Mouse (Mus musculus) limb, embryonic 11.5 days (tissue): ENCODE measurements around the gene Kifc5b. TPM values are rescaled to one million over a fixed set of nuclear protein-coding genes. Genes with fewer than 3 reads are reported as not detected.

Experiments
- ATAC-seq: fragments of 200-750 bp; cut with Nextera tagmentation; 2 replicates; pipeline ENCODE4 v1.8.0; 2017; ENCODE audit warnings: low read depth; ENCODE audit not compliant: insufficient number of reproducible peaks, low FRiP score, low TSS enrichment
- DNase-seq: peaks from one replicate; pipeline ENCODE4 v3.0.0-alpha.2; 2015; ENCODE audit warnings: low spot score
- H3K27ac ChIP-seq: fragments of 300-500 bp; sonication (generic); replicated peaks from 2 replicates; pipeline ENCODE4 v1.5.1; 2014; ENCODE audit warnings: low read depth, mild to moderate bottlenecking, low read length
- H3K27me3 ChIP-seq: fragments of 300-500 bp; sonication (generic); 2 replicates; pipeline ENCODE4 v1.6.1; 2014; ENCODE audit warnings: mild to moderate bottlenecking, low read length, mixed read lengths; ENCODE audit not compliant: control insufficient read depth, insufficient read depth
- H3K36me3 ChIP-seq: fragments of 300-500 bp; sonication (generic); 2 replicates; pipeline ENCODE4 v1.6.1; 2014; ENCODE audit warnings: mild to moderate bottlenecking, low read length, moderate library complexity, mixed read lengths; ENCODE audit not compliant: control insufficient read depth, insufficient read depth
- H3K4me1 ChIP-seq: fragments of 300-500 bp; sonication (generic); 2 replicates; pipeline ENCODE4 v1.6.1; 2014; ENCODE audit warnings: low read length, mixed read lengths; ENCODE audit not compliant: control insufficient read depth, insufficient read depth
- H3K4me2 ChIP-seq: fragments of 300-500 bp; sonication (generic); 2 replicates; pipeline ENCODE4 v1.6.1; 2014; ENCODE audit warnings: low read depth, mild to moderate bottlenecking, moderate library complexity; ENCODE audit not compliant: severe bottlenecking
- H3K4me3 ChIP-seq: fragments of 300-500 bp; sonication (generic); 2 replicates; pipeline ENCODE4 v1.5.1; 2014; ENCODE audit warnings: low read depth, low read length
- H3K9ac ChIP-seq: fragments of 300-500 bp; sonication (generic); 2 replicates; pipeline ENCODE4 v1.6.1; 2014; ENCODE audit warnings: mild to moderate bottlenecking, low read length
- H3K9me3 ChIP-seq: fragments of 300-500 bp; sonication (generic); 2 replicates; pipeline ENCODE4 v1.6.1; 2016; ENCODE audit warnings: low read length; ENCODE audit not compliant: control insufficient read depth
- WGBS: fragments of 180-500 bp; shearing (Covaris S2); extraction: QIAGEN DNeasy Blood & Tissue Kit; methylation state at CpG from one replicate; pipeline ENCODE4 v1.1.7; 2014; 5-methylcytosine and 5-hydroxymethylcytosine counted together
- polyA plus RNA-seq: library from polyadenylated mRNA; unstranded; fragments of >200 nt; fragmentation: Nextera tagmentation; extraction: Ambion mirVana; gene quantifications from 2 replicates; pipeline ENCODE4 v1.2.1, GENCODE M21; 2014

Gene Kifc5b
- polyA plus RNA-seq, 1 experiment from 2014 or later, result 7.3 TPM

DNA sequence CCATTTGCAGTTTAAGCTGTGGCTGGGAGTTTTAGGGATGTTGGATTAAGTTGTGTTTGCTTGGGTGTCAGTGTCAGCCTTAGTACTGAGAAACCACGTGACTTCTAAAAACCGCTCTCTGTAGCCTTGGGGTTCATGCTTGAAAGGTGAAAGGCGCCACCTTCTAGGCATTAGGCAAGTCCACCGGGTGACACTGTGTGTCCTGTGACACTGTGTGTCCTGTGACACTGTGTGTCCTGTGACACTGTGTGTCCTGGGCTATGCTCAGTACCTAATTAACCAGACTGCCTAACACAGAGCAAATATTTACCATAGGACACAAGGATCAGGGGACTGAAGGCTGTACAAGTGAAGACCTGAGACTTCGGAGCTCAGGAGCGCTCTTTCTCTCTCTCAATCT lies 33.3 kb upstream of the Kifc5b start:
- H3K4me3 ChIP-seq, result no peak overlapping the region
- WGBS, result 82% methylated on average over 6 of the region's 6 CpGs

DNA sequence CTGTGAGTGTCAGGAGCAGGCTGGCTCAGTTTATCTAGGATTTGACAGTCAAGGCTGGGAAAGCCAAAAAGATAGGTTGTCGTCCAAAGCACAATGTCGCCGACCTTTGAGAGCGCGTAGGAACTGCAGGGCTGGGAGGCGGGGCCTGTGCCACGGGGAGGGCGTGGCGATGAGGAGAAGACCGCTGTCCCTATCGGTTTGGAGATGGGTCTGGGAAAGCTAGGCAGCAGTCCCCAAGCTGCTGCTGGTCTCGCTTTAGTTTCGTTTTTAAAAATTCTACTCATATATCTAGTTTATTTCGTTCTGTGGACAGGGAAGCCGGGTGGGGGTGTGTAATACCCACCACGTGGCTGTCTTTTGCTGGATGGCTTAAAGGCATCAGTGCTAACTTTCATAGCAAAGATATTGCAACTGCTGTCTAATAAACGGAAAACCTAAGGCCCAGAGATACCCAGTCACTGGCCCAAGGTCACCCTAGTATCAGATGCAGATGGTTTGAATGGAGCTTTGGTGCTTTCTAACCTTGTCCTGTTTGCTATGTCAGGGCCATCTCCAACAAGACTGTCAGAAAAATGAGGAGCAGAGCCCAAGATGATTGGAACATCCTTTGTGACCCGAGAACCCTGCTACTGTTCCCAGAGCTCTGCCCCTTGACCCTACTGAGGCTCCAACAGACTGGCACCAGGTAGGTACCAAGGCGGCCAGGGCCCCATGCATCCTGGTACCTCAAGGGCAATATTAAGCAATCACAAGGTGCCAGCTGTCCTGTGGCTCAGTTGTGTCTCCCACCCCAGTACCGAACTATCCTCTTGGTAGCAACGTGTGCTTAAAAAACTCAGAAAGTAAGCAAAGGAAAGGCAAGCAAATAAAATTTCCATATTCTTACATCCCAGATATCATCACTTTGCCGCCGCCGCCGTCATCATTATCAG lies 31.6 kb upstream of the Kifc5b start:
- H3K9me3 ChIP-seq, result no peaks in the 10 kb centered on the region
- H3K4me3 ChIP-seq, result peak overlapping the region; percentile 14
- no peaks in the 10 kb centered on the region for H3K36me3 ChIP-seq
- no peak overlapping the region for H3K27ac ChIP-seq
- H3K9ac ChIP-seq, result no peak overlapping the region
- 0 out of 2 replicates have a peak, but pooled peaks cover 2% of the 10 kb centered on the region for H3K4me1 ChIP-seq
- 23% methylated on average over 25 of the region's 25 CpGs for WGBS
- 0 out of 2 replicates have a peak, but pooled peaks cover 2% of the 10 kb centered on the region for H3K27me3 ChIP-seq
- ATAC-seq, result no peak
- H3K4me2 ChIP-seq, result peak overlapping the region; percentile 46
- peak; percentile 78 for DNase-seq

More for the DNA sequence above, 33.3 kb upstream of the Kifc5b start:
- no peak overlapping the region for H3K27ac ChIP-seq
- no peaks in the 10 kb centered on the region for H3K36me3 ChIP-seq
- ATAC-seq (no peak), DNase-seq (no peak)
- H3K9me3 ChIP-seq, result no peaks in the 10 kb centered on the region
- H3K9ac ChIP-seq, result no peak overlapping the region
- H3K27me3 ChIP-seq, result 0 out of 2 replicates have a peak, but pooled peaks cover 2% of the 10 kb centered on the region
- H3K4me1 ChIP-seq, result 0 out of 2 replicates have a peak, but pooled peaks cover 2% of the 10 kb centered on the region
- no peak overlapping the region for H3K4me2 ChIP-seq

DNA sequence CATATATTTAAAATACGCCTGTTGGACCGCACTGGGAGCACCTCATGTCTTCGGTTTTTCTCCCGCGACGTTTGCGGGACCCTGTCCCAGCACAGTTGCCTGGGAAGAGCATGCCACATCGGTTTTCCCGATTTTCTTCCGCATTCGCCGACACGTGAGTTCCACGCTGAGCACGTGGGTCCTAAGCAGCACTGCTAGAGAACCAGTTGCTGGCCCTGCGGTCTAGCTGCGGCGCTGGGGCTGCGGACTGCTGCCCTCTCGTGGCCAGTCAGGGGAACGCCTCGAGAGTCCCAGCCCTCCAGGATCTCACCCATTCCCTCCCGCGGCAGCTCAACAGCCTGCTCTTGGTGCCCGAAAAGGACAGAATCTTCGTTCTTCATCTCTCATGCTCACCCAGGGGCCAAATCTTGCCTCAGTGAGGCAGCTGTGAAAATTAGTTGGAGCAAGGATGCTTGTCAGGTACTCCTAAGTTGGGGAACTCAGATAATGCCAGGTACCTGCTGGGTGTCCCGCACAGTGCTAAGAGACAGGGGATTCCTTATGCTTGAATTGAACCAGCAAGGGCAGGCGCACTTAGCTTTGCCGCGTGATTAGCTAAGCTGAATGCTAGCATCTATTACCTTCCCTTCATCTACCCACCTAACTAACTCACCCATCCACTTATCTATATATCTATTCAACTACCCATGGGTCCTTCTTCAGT lies 30.7 kb upstream of the Kifc5b start:
- Histone ChIP-seq H3K27me3 (0 out of 2 replicates have a peak, but pooled peaks cover 2% of the 10 kb centered on the region), H3K4me1 (0 out of 2 replicates have a peak, but pooled peaks cover 2% of the 10 kb centered on the region), H3K27ac (no peak overlapping the region), H3K4me2 (peak overlapping the region; percentile 46), H3K9ac (no peak overlapping the region), H3K9me3 (no peaks in the 10 kb centered on the region), H3K4me3 (peak overlapping the region; percentile 14; the same call in 1 of the 2 replicates), H3K36me3 (no peaks in the 10 kb centered on the region)
- ATAC-seq, result peak; percentile 68; the same call in 1 of the 2 replicates
- 11% methylated on average over 30 of the region's 30 CpGs for WGBS
- peak; percentile 90 for DNase-seq

DNA sequence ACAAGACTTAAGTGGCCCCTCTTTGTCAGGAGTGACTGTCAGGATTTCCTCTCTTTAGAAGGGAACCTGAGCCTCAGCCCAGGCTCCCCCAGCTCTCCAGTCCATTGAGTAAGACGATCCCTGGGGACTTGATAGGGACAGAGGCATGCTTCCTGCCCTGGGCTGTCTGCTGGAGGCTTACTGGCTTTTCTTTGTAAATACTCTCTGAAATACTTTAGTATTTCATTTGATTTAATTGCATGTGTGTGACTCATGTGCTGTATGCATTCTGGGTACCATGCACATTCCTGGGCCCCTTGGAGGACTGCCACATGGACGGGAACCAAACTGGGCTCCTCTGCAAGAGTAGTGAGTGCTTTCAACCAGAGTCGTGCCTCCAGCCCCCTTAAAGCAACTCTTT lies 29.0 kb upstream of the Kifc5b start:
- WGBS, result 35% methylated on average over 3 of the region's 3 CpGs
- ATAC-seq, result no peak
- peaks cover 8% of the 10 kb centered on the region; the same call in 1 of the 2 replicates for H3K4me1 ChIP-seq

DNA sequence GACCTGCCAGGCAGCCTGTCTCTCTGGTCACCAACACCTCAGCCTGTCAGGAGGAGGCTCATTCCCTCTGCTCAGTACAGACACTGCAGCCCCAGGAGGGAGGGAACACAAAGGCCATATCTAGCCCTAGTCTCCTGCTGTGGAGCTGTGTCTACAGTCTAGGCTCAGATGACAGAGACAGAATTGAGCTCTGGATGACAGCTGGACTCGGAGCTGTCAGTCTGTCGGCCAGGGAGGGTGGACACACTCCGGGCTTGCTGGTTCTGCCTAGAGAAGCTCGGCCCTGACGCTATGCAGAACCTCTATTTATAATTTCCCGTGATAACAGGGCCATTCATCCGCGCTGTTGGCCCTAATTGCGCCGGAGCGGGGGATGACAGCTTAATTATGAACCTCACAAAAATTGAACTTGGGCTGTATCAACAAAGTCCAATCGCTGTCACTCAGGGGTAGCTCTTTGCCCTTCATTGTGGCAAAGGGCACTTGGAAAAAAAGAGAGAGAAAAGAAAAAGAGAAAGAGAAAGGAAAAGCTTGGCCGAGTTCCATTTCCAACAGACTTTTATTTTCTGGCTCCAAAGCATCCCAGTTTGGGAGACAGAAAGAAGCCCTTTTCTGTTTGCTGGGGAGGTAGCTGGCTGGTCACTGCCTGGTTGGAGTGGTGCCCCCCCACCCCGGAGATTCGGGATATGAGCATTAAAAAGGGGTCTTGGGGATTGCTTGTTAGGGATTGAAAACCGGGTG lies 24.1 kb upstream of the Kifc5b start:
- H3K27me3 ChIP-seq, result no peaks in the 10 kb centered on the region
- no peaks in the 10 kb centered on the region for H3K36me3 ChIP-seq
- no peak overlapping the region; the same call in 1 of the 2 replicates for H3K9ac ChIP-seq
- peaks cover 8% of the 10 kb centered on the region; the same call in 1 of the 2 replicates for H3K4me1 ChIP-seq
- DNase-seq (no peak), ATAC-seq (0 out of 2 replicates have a peak, but pooled peaks have one; percentile 51)
- 57% methylated on average over 16 of the region's 16 CpGs for WGBS
- no peak overlapping the region for H3K27ac ChIP-seq
- no peaks in the 10 kb centered on the region for H3K9me3 ChIP-seq
- H3K4me2 ChIP-seq, result no peak overlapping the region
- H3K4me3 ChIP-seq, result no peak overlapping the region

More for the DNA sequence above, 29.0 kb upstream of the Kifc5b start:
- Histone ChIP-seq H3K4me3 (no peak overlapping the region), H3K27ac (no peak overlapping the region), H3K9ac (no peak overlapping the region), H3K9me3 (no peaks in the 10 kb centered on the region), H3K27me3 (0 out of 2 replicates have a peak, but pooled peaks cover 2% of the 10 kb centered on the region), H3K36me3 (no peaks in the 10 kb centered on the region), H3K4me2 (no peak overlapping the region)
- DNase-seq, result no peak

DNA sequence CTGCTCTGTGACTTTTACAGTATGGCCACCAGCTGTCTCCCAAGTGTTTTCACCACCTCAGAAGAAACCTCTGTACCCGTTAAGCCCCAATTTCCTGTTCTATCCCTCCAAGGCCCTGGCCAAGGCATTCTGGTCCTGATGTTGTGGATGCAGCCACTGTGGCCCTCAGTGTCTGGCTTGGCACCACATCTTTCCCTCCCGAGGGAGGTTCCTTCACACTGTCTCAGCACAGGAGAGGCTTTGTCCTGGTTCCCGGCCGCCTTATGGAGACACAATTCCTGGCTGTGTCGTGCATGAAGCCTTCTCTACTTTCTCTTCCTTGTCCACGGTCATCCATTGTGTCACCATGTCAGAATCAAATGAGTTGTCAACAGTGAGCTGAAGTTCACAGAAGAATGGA lies 23.4 kb upstream of the Kifc5b start:
- 60% methylated on average over 6 of the region's 6 CpGs for WGBS
- DNase-seq, result no peak
- Histone ChIP-seq H3K4me1 (peaks cover 8% of the 10 kb centered on the region; the same call in 1 of the 2 replicates), H3K27ac (no peak overlapping the region), H3K9me3 (no peaks in the 10 kb centered on the region), H3K9ac (0 out of 2 replicates have a peak overlapping the region, but pooled peaks have one; percentile 22), H3K36me3 (no peaks in the 10 kb centered on the region), H3K4me3 (no peak overlapping the region), H3K4me2 (no peak overlapping the region), H3K27me3 (no peaks in the 10 kb centered on the region)
- no peak for ATAC-seq

DNA sequence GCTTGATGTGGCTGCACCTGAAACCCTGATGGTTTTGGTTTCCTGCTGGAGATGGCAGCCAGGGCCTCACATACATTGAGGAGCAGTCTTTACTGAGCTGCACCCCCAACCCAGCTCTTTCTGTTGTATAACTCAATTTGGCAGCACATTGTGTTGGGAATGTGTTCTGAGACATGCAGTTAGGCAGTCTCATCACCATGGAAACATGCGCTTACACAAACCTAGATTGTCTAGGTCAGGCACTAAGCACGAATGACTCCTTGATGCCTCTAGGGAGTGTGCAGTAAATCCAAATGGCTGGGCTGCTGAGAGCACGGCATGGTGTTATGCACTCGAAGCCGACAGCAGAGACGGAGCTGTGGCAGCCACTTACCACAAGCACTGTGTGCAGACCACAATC lies 22.5 kb upstream of the Kifc5b start:
- H3K4me3 ChIP-seq, result no peak overlapping the region
- DNase-seq, result no peak
- 86% methylated on average over 6 of the region's 6 CpGs for WGBS
- H3K9me3 ChIP-seq, result no peaks in the 10 kb centered on the region
- no peak overlapping the region for H3K9ac ChIP-seq
- H3K36me3 ChIP-seq, result no peaks in the 10 kb centered on the region
- no peak overlapping the region for H3K4me2 ChIP-seq
- H3K27ac ChIP-seq, result no peak overlapping the region
- H3K4me1 ChIP-seq, result peaks cover 8% of the 10 kb centered on the region; the same call in 1 of the 2 replicates
- H3K27me3 ChIP-seq, result no peaks in the 10 kb centered on the region
- ATAC-seq, result no peak
